Comparison of ENCODE assay signal across 14 mouse cellular contexts in genomic region chr1:161329218-161329617, GRCm38 (mm10).
"Had no signal": no experiment of that assay in that cellular context is flagged by ENCODE, and none has a peak within 500 bp of the region (broad histone marks: within the 10 kb centered on the region; RNA-seq: fewer than 3 reads in every experiment).

No protein-coding gene starts in this region.

- DNase-seq: kidney, adult 2 months; kidney, postnatal 25 days; liver; lung, adult 18-20 months; midbrain, embryonic 14.5 days; retina, postnatal 1 day; thymus, adult 18-20 months; thymus, postnatal 25 days had no signal

- H3K4me3 ChIP-seq: left cerebral cortex, adult 2 months; limb, embryonic 12.5 days; midbrain, embryonic 10.5 days; neural tube, embryonic 12.5 days had no signal

- H3K9me3 ChIP-seq: limb, embryonic 12.5 days; midbrain, embryonic 10.5 days; neural tube, embryonic 12.5 days had no signal

- H3K27ac ChIP-seq: left cerebral cortex, adult 2 months; limb, embryonic 12.5 days; liver, embryonic 14.5 days; midbrain, embryonic 10.5 days; neural tube, embryonic 12.5 days; stomach, postnatal 0 days had no signal

- H3K4me2 ChIP-seq: limb, embryonic 12.5 days; neural tube, embryonic 12.5 days had no signal

- H3K9ac ChIP-seq: limb, embryonic 12.5 days; liver, embryonic 14.5 days; neural tube, embryonic 12.5 days had no signal

- H3K4me1 ChIP-seq: limb, embryonic 12.5 days; midbrain, embryonic 10.5 days; neural tube, embryonic 12.5 days had no signal

- H3K36me3 ChIP-seq: limb, embryonic 12.5 days; midbrain, embryonic 10.5 days; neural tube, embryonic 12.5 days had no signal

- H3K27me3 ChIP-seq: limb, embryonic 12.5 days; neural tube, embryonic 12.5 days had no signal
